Mouse (Mus musculus): Measurements from ENCODE around the gene Mtnr1b.

Gene Mtnr1b

GRCm38 (mm10) chr9:15813002-15813911 lies 61.1 kb downstream of the Mtnr1b start:
- CTCF ChIA-PET: no interaction called here
- POLR2A ChIA-PET: no interaction called here

GRCm38 (mm10) chr9:15804296-15804695 lies 70.1 kb downstream of the Mtnr1b start:
- ChIA-PET POLR2A (interaction anchor here in 1 of 4 experiments (0.9 kb wide), 1 partner anchor 21 kb away, joined by 3 read pairs; no protein-coding TSS in a partner anchor), CTCF (no interaction called here)

GRCm38 (mm10) chr9:15802413-15803027 lies 71.8 kb downstream of the Mtnr1b start:
- CTCF ChIA-PET: no interaction called here

GRCm38 (mm10) chr9:15800402-15800801 lies 74.0 kb downstream of the Mtnr1b start:
- POLR2A ChIA-PET: no interaction called here

More at GRCm38 (mm10) chr9:15802413-15803027, 71.8 kb downstream of the Mtnr1b start:
- POLR2A ChIA-PET: no interaction called here

GRCm38 (mm10) chr9:15794408-15794807 lies 79.9 kb downstream of the Mtnr1b start:
- POLR2A ChIA-PET: no interaction called here
- CTCF ChIA-PET: no interaction called here

More at GRCm38 (mm10) chr9:15800402-15800801, 74.0 kb downstream of the Mtnr1b start:
- CTCF ChIA-PET: no interaction called here

- ChIA-PET POLR2A (no interaction called here), CTCF (interaction anchor here in 1 of 4 experiments (0.6 kb wide), 1 partner anchor 1402 kb away, joined by 3 read pairs; no protein-coding TSS in a partner anchor)
These were observed 82.3 kb downstream of the Mtnr1b start for GRCm38 (mm10) chr9:15792076-15792475.

- CTCF ChIA-PET: no interaction called here
- POLR2A ChIA-PET: no interaction called here
These were observed 87.7 kb downstream of the Mtnr1b start for GRCm38 (mm10) chr9:15786610-15787009.

GRCm38 (mm10) chr9:15786192-15786591 lies 88.2 kb downstream of the Mtnr1b start:
- ChIA-PET POLR2A (no interaction called here), CTCF (no interaction called here)

GRCm38 (mm10) chr9:15781936-15782335 lies 92.4 kb downstream of the Mtnr1b start:
- CTCF ChIA-PET: no interaction called here

GRCm38 (mm10) chr9:15774911-15775310 lies 99.4 kb downstream of the Mtnr1b start:
- POLR2A ChIA-PET: interaction anchor here in 1 of 4 experiments (0.7 kb wide), 1 partner anchor 80 kb away, joined by 3 read pairs; no protein-coding TSS in a partner anchor
- CTCF ChIA-PET: no interaction called here

More at GRCm38 (mm10) chr9:15781936-15782335, 92.4 kb downstream of the Mtnr1b start:
- POLR2A ChIA-PET: no interaction called here

Data from embryonic stem cell, embryonic (primary cell).